Mouse (Mus musculus): ENCODE measurements around the gene Slc25a45. TPM values are rescaled to one million over a fixed set of nuclear protein-coding genes. Genes with fewer than 3 reads are reported as not detected.

Slc25a45 gene
- polyA plus RNA-seq (2016; fragmentation: Nextera tagmentation; extraction: Ambion mirVana) = 7.5 and 7.7 TPM in 2 replicates

GRCm38 (mm10) chr19:5877618-5878361 lies at the start of gene Slc25a45:
TSS of gene Slc25a45 (plus strand) at chr19:5877808.
- Histone ChIP-seq H3K27me3 (replicated peaks) (no peaks in the 10 kb centered on the region), H3K27ac (peak within 1 kb of the TSS; percentile 70), H3K36me3 (peaks cover 5% of the 10 kb centered on the region; the same call in 1 of the 2 replicates), H3K9me3 (replicated peaks) (no peaks in the 10 kb centered on the region), H3K4me3 (peak within 1 kb of the TSS; percentile 16; the same call in 1 of the 2 replicates), H3K9ac (peak within 1 kb of the TSS; percentile 38), H3K4me2 (peak within 1 kb of the TSS; percentile 44), H3K4me1 (peaks cover 74% of the 10 kb centered on the region)
- 29% methylated on average over 15 of the region's 15 CpGs for WGBS (ENCODE audit: insufficient replicate concordance)
- peak; percentile 31; the same call in 1 of the 2 replicates for ATAC-seq

- H3K4me2 ChIP-seq = no peak overlapping the region
- 79% methylated on average over 3 of the region's 3 CpGs for WGBS (ENCODE audit: insufficient replicate concordance)
- no peak overlapping the region for H3K9ac ChIP-seq
- peaks cover 34% of the 10 kb centered on the region for H3K4me1 ChIP-seq
- H3K36me3 ChIP-seq = peaks cover 4% of the 10 kb centered on the region
- no peak for ATAC-seq
- no peaks in the 10 kb centered on the region for H3K27me3 ChIP-seq (replicated peaks)
- H3K9me3 ChIP-seq (replicated peaks) = no peaks in the 10 kb centered on the region
- no peak overlapping the region for H3K4me3 ChIP-seq
- H3K27ac ChIP-seq = no peak overlapping the region
Observed at GRCm38 (mm10) chr19:5828155-5828554, 49.5 kb upstream of the Slc25a45 start.

GRCm38 (mm10) chr19:5828905-5829304 lies 48.7 kb upstream of the Slc25a45 start:
- Histone ChIP-seq H3K4me1 (peaks cover 26% of the 10 kb centered on the region), H3K9ac (no peak overlapping the region), H3K4me3 (no peak overlapping the region), H3K9me3 (replicated peaks) (no peaks in the 10 kb centered on the region), H3K4me2 (no peak overlapping the region), H3K27me3 (replicated peaks) (no peaks in the 10 kb centered on the region), H3K27ac (no peak overlapping the region), H3K36me3 (peaks cover 4% of the 10 kb centered on the region)
- ATAC-seq = no peak
- 91% methylated on average over 7 of the region's 7 CpGs for WGBS (ENCODE audit: insufficient replicate concordance)

GRCm38 (mm10) chr19:5829958-5830615 lies 47.5 kb upstream of the Slc25a45 start:
- H3K27ac ChIP-seq = no peak overlapping the region
- peaks cover 4% of the 10 kb centered on the region; the same call in 1 of the 2 replicates for H3K36me3 ChIP-seq
- no peak overlapping the region for H3K4me3 ChIP-seq
- 86% methylated on average over 19 of the region's 19 CpGs for WGBS (ENCODE audit: insufficient replicate concordance)
- ATAC-seq = no peak
- no peaks in the 10 kb centered on the region for H3K9me3 ChIP-seq (replicated peaks)
- H3K9ac ChIP-seq = no peak overlapping the region
- peaks cover 20% of the 10 kb centered on the region; the same call in 1 of the 2 replicates for H3K4me1 ChIP-seq
- H3K4me2 ChIP-seq = no peak overlapping the region
- no peaks in the 10 kb centered on the region for H3K27me3 ChIP-seq (replicated peaks)

DNA sequence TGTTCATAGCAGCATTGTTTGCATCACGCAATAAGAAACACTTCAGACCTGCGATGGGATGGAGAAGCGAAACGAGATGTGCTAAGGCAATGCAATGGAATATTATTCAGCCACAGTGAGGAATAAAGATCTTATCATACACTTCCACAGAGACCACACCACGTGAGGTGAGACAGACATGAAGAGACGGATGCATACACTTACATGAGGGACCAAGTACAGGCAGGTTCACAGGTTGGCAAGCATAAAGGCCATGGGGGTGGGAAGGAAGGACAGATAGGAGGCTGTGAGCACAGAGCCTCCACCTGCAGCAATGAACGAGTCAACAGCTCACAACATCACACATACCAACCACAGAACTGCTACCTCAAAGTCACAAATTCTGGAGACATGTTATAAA lies 46.8 kb upstream of the Slc25a45 start:
- Histone ChIP-seq H3K27ac (no peak overlapping the region), H3K9ac (no peak overlapping the region), H3K27me3 (replicated peaks) (no peaks in the 10 kb centered on the region), H3K36me3 (no peaks in the 10 kb centered on the region), H3K4me3 (no peak overlapping the region), H3K9me3 (replicated peaks) (no peaks in the 10 kb centered on the region), H3K4me1 (peaks cover 24% of the 10 kb centered on the region; the same call in 1 of the 2 replicates), H3K4me2 (no peak overlapping the region)
- 82% methylated on average over 7 of the region's 7 CpGs for WGBS (ENCODE audit: insufficient replicate concordance)
- no peak for ATAC-seq

DNA sequence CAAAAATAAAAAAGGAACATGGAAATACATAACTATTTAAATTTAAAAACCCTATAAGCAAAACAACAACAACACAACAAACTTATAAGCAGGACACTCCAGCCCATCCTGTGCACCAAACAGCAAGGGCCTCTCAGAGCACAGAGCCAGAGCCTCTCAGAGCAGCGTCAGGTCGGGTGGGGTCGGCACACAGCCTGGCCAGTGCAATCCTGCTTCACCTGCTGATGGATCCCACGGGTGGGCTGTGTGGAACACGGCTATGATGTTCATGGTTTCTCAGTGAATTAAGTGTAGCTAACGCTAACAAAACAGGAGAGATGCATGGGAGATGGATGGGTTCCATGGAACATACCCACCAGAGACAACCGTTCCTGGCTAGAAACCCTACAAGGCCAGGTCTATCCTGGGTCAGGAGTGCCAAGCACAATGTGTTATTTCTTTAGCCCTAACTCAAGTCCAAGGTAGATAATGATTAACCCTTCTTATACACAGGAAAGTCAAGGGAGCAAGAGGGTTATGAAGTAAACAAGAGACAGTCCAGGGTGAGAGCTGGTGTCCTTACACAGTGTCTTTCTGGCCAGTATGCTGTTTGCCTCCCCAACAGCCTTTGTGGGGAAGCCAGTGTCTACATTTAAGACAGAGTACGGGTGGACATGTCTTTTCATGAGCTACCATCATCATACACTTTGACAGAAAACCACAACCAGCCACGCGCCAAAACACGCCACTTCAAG lies 46.2 kb upstream of the Slc25a45 start:
- WGBS (ENCODE audit: insufficient replicate concordance) = 79% methylated on average over 11 of the region's 11 CpGs
- ATAC-seq = no peak

DNA sequence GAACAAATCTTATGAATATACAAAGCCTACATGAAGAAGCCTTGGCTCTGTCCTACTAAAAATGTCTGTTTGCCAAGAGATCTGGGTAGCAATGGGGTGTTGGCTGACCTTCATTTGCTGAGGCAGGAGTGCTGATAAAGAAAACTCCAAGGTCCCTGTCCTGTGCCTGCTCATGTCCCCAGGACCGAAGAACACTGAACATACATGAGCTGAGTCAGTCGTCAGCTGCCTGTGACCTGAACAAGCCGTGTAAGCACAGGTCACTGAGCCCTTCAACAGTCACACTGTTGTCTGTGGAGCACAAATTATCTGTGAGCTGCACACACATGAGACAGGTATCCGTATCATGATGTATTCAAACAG lies 45.7 kb upstream of the Slc25a45 start:
- no peak overlapping the region for H3K4me3 ChIP-seq
- H3K27ac ChIP-seq = no peak overlapping the region
- no peak for ATAC-seq

More for the DNA sequence above, 46.2 kb upstream of the Slc25a45 start:
- Histone ChIP-seq H3K4me3 (no peak overlapping the region), H3K36me3 (no peaks in the 10 kb centered on the region), H3K9ac (no peak overlapping the region), H3K9me3 (replicated peaks) (no peaks in the 10 kb centered on the region), H3K27ac (no peak overlapping the region), H3K27me3 (replicated peaks) (no peaks in the 10 kb centered on the region), H3K4me2 (no peak overlapping the region), H3K4me1 (peaks cover 27% of the 10 kb centered on the region; the same call in 1 of the 2 replicates)

GRCm38 (mm10) chr19:5832326-5832725 lies 45.3 kb upstream of the Slc25a45 start:
- no peaks in the 10 kb centered on the region for H3K9me3 ChIP-seq (replicated peaks)
- no peaks in the 10 kb centered on the region for H3K27me3 ChIP-seq (replicated peaks)
- no peaks in the 10 kb centered on the region for H3K36me3 ChIP-seq
- no peak overlapping the region for H3K4me2 ChIP-seq
- H3K4me3 ChIP-seq = no peak overlapping the region
- H3K9ac ChIP-seq = no peak overlapping the region
- H3K27ac ChIP-seq = no peak overlapping the region
- peaks cover 27% of the 10 kb centered on the region; the same call in 1 of the 2 replicates for H3K4me1 ChIP-seq
- 62% methylated on average over 6 of the region's 6 CpGs for WGBS (ENCODE audit: insufficient replicate concordance)
- no peak for ATAC-seq

More for the DNA sequence above, 45.7 kb upstream of the Slc25a45 start:
- H3K9ac ChIP-seq = no peak overlapping the region
- H3K4me2 ChIP-seq = no peak overlapping the region
- no peaks in the 10 kb centered on the region for H3K9me3 ChIP-seq (replicated peaks)
- WGBS (ENCODE audit: insufficient replicate concordance) = 82% methylated on average over 4 of the region's 4 CpGs
- H3K27me3 ChIP-seq (replicated peaks) = no peaks in the 10 kb centered on the region
- no peaks in the 10 kb centered on the region for H3K36me3 ChIP-seq
- peaks cover 27% of the 10 kb centered on the region; the same call in 1 of the 2 replicates for H3K4me1 ChIP-seq

DNA sequence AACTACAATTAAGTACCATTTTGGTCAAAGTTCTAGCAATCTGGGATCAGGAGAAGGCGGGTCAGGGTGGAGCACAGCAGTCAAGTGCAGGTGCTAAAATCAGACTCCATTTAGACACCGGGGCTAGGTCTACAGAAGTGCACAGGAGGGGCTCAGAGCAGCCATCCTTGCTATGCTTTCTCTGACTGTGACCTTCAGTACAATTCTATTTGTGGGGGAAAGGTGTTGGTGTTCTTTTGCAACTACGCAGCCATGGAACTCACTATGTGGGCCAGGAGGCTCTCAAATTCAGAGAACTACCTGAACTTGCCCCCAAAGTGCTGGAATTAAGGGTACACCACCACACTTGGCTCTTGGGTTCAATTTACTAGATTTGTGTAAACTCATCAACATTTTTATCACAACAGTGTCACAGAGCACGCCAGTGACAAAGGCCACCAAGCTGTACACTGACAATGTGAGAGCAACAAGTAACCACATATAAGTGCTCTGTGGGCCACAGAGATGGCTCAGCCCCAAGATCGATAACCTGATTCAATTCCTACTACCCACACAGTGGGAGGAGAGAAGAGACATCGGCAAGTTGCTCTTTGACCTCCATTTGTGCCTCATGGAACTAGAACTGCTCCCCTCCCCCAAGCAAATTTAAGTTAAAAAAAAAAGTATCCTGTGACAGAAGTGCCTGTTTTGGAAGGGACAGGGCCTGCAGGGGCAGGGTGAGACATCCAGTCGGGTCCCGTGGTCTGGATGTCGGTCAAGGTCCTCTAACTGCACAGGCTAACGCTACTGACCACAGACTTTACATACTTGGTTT lies 44.1 kb upstream of the Slc25a45 start:
- Histone ChIP-seq H3K4me2 (no peak overlapping the region), H3K36me3 (no peaks in the 10 kb centered on the region), H3K4me1 (peaks cover 27% of the 10 kb centered on the region; the same call in 1 of the 2 replicates), H3K4me3 (no peak overlapping the region), H3K27me3 (replicated peaks) (no peaks in the 10 kb centered on the region), H3K9me3 (replicated peaks) (no peaks in the 10 kb centered on the region), H3K27ac (peak overlapping the region; percentile 59), H3K9ac (no peak overlapping the region)
- peak; percentile 34; the same call in 1 of the 2 replicates for ATAC-seq
- 77% methylated on average over 10 of the region's 10 CpGs for whole genome bisulfite sequencing (ENCODE audit: insufficient replicate concordance)

DNA sequence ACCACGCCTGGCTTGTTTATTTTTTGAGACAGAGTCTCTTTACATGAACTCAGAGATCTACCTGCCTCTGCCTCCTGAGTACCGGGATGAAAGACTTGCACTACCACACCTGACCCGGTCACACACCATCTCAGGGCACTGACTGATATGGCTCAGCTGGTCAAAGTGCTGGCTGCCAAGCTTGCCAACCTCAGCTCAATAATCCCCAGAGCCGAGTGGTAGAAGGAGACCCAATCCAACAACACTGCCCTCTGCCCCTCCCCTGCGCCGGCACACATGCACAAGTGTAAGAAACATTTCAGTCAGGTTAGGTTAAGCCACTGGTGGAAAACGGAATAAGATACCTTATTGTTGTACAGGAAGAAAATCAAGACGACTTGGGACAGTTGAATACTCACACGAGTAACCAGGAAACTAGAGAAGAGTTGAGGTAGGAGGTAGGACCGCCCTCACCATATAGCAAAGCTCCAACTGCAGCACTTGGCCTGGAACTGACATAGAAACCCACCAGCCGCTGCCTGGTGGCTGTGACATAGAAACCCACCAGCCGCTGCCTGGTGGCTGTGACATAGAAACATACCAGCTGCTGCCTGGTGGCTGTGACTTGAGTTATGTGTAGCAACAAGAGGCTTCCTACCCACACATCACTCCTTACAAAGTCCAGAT lies 43.2 kb upstream of the Slc25a45 start:
- Histone ChIP-seq H3K9me3 (replicated peaks) (no peaks in the 10 kb centered on the region), H3K4me3 (no peak overlapping the region), H3K9ac (no peak overlapping the region), H3K36me3 (no peaks in the 10 kb centered on the region), H3K4me1 (peaks cover 23% of the 10 kb centered on the region; the same call in 1 of the 2 replicates), H3K27ac (peak overlapping the region; percentile 50), H3K4me2 (no peak overlapping the region), H3K27me3 (replicated peaks) (no peaks in the 10 kb centered on the region)
- 75% methylated on average over 12 of the region's 12 CpGs for WGBS (ENCODE audit: insufficient replicate concordance)
- ATAC-seq = no peak

All from liver, embryonic 12.5 days (tissue).